Mouse (Mus musculus): ENCODE data around the gene Prrt2.
A peak's percentile ranks its signal among the peaks of the same experiment; 100 is the strongest.

The Prrt2 gene

GRCm38 (mm10) chr7:127020031-127020430 lies 980 bp downstream of the Prrt2 start:
- DNase-seq (ENCODE audit: low read depth, low spot score), result no peak

GRCm38 (mm10) chr7:127019306-127019960 lies 1.6 kb downstream of the Prrt2 start:
- no peak for DNase-seq (ENCODE audit: low read depth, low spot score)

GRCm38 (mm10) chr7:127018416-127019305 lies 2.4 kb downstream of the Prrt2 start:
- DNase-seq (ENCODE audit: low read depth, low spot score), result no peak

GRCm38 (mm10) chr7:127017950-127018345 lies 3.1 kb downstream of the Prrt2 start:
- DNase-seq (ENCODE audit: low read depth, low spot score), result no peak

DNA sequence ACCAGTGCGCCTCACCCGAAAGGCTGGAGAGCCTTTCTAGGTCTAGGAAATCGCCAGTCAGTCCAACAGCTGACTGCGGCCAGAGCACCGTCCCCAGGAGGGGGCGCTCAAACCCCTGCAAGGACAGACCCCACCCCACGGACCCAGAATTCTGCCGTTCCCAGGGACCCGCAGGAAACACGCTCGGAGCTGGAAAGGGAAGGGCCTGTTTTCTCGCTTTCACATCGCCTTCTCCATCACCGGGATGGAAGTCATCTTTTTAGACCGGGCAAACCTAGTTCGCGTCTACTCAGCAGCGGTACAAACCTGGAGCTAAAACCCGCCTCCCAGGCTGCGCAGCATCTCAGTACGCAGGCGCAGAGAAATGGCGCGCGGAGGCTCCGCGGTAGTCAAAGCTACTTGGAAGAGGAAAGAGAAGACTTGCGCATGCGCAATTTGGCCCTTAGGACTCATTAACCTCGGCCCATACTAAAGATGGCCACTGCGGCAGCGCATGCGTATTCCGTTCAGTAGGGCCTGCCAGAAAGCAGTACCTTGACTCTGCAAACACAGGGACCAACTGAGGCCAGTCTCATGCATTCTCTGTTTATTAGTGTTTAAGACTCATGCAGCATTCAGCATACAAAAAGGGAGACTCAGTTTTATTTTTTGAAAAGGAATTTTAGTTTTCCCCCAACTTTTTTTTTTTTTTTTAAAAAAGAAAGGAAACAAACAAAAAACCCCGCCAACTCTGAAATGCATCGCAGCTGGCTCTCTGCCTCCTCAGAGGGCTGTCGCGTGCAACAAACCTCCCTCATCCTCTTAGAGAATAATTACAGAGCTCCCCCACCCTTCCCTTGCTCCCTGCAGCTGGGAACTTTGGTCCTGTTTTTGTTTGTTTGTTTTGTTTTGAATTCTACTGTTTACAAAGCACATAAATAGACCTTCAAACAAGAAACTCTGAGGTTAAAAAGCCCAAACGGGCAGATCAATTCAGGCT lies 3.8 kb downstream of the Prrt2 start, which contains the start of gene Pagr1a:
Pagr1a (minus strand) TSS at position 382 of the 979 bp plus-strand sequence.
- DNase-seq (ENCODE audit: low read depth, low spot score), result peak; percentile 99

DNA sequence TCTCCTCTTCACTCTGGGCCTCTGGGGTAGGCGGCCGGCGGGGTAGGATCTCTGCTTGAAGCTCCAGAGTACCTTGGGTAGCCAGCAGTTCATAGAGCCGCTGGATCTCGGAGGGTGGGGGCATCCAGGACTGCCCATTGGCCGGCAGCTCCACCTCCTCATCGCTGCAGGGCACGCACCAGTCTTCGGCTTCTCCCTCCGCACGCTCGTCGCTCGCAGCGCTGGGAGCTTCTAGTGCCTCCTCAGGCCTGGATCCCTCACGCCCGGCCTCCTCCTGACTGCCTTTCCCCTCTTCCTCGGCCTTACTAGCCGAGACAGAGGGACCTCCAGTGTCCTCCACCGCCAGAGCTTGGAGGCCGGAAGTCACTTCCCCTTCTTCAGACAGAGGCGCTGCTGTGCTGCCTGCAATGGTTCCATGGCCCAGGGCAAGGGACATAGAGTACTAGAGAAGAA lies 4.5 kb downstream of the Prrt2 start:
- DNase-seq (ENCODE audit: low read depth, low spot score), result no peak

GRCm38 (mm10) chr7:127016481-127016485 lies 4.7 kb downstream of the Prrt2 start, which contains the start of gene Pagr1b:
Gene Pagr1b (minus strand): TSS chr7:127016484.
- no peak for DNase-seq (ENCODE audit: low read depth, low spot score)

DNA sequence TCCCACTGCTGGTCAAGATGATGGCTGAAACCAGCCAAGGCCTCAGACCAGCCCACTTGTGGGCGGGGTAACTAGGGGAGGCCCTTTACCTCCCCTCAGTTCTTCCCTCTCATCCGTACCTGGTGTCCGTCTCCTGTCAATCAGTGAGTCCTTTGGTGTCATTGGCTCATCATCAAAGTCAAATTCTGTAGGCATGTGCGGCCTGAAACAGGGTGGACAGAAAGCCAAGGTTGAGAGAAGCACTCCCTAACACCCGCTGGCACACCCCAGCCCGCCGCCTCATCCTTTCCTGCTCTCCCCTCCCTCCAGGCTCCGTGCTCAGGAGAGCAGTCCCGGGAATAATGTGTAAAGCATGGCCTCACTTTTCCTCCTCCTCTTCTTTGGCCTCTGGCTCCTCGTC lies 4.9 kb downstream of the Prrt2 start:
- DNase-seq (ENCODE audit: low read depth, low spot score), result no peak

DNA sequence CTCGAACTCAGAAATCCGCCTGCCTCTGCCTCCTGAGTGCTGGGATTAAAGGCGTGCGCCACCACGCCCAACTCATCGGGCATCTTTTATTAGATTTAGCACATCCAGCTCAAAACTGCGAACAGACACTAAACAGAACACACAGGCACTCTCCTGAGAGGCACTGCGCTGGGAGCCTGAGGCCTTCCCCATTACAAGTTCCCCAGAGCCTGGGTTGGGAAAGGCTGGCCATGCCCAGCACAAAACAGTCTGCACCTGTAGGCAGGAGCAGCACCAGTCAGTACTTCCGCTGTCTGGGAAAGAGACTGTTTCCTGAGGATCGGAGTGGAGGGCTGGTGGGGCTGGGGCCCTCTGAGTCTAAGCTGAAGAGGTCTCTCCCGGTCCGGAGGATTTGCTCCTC lies 6.0 kb downstream of the Prrt2 start:
- DNase-seq (ENCODE audit: low read depth, low spot score), result no peak

DNA sequence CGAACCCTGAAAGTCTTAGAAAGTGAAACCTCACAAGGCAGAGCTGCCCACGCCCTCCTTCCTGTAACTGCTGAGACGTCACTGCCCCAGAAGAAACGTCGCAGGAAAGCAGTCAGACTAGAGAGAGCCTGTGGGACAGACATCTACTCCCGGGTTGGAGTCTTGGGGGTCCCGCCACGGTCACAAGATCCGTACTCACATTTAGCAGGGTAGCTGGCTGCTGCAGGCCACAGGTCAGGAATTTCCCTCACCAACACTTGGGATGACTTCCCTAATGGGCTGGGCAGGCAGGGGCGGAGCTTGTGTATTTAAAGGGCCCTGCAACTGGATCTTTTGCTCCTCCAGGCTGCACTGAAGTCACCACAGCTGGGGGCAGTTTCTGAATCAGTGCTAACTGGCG lies 6.7 kb downstream of the Prrt2 start, which contains the start of gene Mvp:
Mvp (minus strand) TSS at position 302 of the 400 bp plus-strand sequence.
- DNase-seq (ENCODE audit: low read depth, low spot score), result no peak

- DNase-seq (ENCODE audit: low read depth, low spot score), result no peak
Measured at GRCm38 (mm10) chr7:127013385-127013784, 7.6 kb downstream of the Prrt2 start.

GRCm38 (mm10) chr7:127012845-127013244 lies 8.2 kb downstream of the Prrt2 start:
- DNase-seq (ENCODE audit: low read depth, low spot score), result no peak

GRCm38 (mm10) chr7:127012374-127012773 lies 8.6 kb downstream of the Prrt2 start:
- DNase-seq (ENCODE audit: low read depth, low spot score), result no peak

- no peak for DNase-seq (ENCODE audit: low read depth, low spot score)
Measured at GRCm38 (mm10) chr7:127011717-127012116, 9.3 kb downstream of the Prrt2 start.

DNA sequence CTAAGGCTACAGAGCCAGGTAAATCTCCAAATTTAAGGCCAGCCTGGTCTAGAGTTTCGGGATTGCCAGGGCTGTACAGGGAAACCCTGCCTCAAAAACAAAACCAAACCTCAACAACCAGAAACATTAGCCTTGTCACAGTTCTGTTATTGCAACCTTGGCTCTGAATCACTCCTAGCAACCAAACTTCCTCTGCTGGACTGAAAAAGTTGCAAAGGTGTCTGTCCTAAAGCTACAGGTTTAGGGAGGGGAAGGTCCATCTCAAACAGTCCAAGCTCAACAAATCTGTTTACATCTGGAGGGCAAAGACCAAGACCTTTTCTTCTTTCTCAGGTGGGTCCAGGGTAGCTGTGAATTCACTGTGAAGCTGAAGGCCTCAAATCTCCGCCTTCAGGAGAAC lies 10.0 kb downstream of the Prrt2 start:
- DNase-seq (ENCODE audit: low read depth, low spot score), result no peak

DNA sequence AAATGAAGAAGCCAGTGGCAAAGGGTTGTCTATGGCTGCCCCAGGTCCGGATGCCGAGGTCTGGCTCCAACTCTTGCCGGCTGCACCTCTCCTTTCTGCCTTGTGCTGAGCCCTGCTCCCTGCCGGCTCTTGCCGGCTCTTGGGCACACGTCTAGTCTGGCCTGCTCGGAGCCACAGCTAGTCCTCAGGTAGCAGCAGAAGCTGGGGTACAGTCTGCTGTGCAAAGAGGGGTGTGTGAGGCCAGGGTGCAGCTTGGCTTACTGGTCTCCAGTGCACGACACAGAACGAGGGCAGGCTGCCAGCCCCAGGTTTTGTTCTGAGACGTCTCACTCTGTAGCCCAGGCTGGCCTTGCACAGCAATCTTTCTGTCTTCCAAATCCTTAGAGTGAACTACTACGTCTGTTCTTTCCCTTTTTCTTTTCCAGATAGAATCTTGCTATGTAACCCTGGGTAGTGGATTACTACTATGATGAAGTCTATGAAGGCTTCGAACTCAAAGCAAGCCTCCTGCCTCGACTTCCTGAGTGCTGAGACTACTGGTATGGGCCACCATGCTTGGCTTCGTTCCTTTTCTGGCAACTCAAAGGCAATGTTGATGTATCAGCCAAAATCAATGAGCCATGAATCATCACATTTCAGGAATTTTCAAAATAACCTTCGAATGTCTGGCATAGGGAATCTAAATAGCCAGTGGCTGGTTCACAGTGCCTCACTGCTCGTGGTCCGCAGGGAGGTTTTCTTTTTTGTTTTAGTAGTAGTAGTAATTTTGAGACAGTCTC lies 11.5 kb downstream of the Prrt2 start:
- DNase-seq (ENCODE audit: low read depth, low spot score), result no peak

DNA sequence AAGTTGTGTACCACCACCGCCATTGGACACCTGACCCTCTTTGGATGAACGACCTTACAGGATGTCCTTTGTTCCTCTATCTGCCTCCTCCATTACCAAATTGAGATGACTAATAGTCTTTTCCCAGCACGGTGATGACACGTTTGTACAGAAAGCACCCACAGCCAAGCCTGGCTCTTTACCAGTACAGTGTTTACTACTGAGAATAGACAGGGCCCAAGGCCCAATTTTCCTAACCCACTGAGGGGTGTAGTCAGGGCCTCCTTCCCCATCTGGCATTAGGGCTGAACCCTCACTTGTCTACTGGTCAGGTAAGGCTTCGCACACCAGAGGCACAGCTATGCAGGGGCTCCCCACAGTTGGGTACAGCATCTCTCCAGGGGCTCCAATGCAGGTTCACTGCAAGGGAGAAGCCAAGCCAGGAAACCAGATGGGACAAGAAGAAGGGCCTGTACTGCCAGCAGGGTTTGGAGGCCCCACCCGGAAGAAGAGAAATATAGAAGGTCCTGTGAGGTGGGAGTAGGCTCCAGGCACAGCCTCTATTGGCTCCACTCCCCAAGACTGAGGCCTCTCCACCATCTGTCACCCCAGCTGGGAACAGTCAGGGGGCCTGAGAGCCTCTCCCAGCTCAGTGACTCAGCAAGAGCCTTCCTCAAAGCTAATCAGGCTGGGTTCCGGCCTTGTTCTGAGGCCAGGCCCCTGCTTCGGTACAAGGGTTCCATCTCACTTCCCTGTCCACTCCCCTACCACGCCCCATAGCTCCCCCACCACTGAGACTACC lies 12.6 kb downstream of the Prrt2 start:
- DNase-seq (ENCODE audit: low read depth, low spot score), result peak; percentile 87

DNA sequence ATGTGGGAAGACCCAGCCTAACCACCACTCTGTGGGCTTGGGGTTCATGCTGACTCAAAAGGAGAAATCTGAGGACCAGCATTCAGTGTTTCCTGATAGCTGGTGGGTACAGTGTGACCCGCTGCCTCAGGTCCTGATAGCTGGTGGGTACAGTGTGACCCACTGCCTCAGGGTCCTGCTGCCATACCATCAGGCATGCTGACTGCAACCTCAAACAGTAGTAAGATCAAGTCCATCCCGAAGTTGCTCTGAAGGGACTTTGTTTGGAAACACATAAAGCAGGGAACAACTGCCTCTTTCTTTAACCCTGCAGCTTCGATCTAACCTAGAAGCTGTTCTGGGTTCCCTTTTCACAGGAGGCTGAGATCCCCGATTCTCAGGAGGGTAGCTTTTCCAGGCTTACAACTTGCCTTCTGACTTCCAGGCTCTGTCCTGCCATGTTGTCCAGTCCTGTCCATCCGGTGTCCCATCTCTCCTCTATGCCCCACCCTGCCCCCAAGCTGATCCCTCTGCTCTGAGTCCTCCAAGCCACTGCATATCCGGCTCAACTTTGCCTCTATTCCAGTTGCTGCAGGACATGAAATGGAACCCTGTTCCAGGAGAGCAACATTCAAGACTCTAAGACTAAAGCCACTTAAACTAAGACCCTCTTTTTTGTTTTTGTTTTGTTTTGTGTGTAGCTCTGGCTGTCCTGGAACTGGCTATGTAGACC lies 13.5 kb downstream of the Prrt2 start:
- DNase-seq (ENCODE audit: low read depth, low spot score), result no peak

- no peak for DNase-seq (ENCODE audit: low read depth, low spot score)
Measured at GRCm38 (mm10) chr7:127004122-127004875, 16.7 kb downstream of the Prrt2 start.
